Mouse (Mus musculus) kidney, embryonic 15.5 days (tissue): Measurements from ENCODE around the gene Adamts12. TPM values are rescaled to one million over a fixed set of nuclear protein-coding genes. Genes with fewer than 3 reads are reported as not detected.

ENCODE experiments used
- ATAC-seq: fragments of 200-750 bp; cut with Nextera tagmentation; replicated peaks from 2 replicates; pipeline ENCODE4 v1.8.0; 2017; ENCODE audit warnings: moderate TSS enrichment; ENCODE audit not compliant: low FRiP score
- H3K27ac ChIP-seq: fragments of 300-500 bp; sonication (generic); 2 replicates; pipeline ENCODE4 v1.5.1; 2015; ENCODE audit warnings: mild to moderate bottlenecking, inconsistent platforms
- H3K27me3 ChIP-seq: fragments of 300-500 bp; sonication (generic); 2 replicates; pipeline ENCODE4 v1.6.1; 2015; ENCODE audit warnings: inconsistent platforms
- H3K36me3 ChIP-seq: fragments of 300-500 bp; sonication (generic); 2 replicates; pipeline ENCODE4 v1.6.1; 2015; ENCODE audit warnings: inconsistent platforms
- H3K4me1 ChIP-seq: fragments of 300-500 bp; sonication (generic); 2 replicates; pipeline ENCODE4 v1.6.1; 2015; ENCODE audit warnings: inconsistent platforms
- H3K4me2 ChIP-seq: fragments of 300-500 bp; sonication (generic); 2 replicates; pipeline ENCODE4 v1.6.1; 2015; ENCODE audit warnings: moderate library complexity, mild to moderate bottlenecking, inconsistent platforms
- H3K4me3 ChIP-seq: fragments of 300-500 bp; sonication (generic); replicated peaks from 2 replicates; pipeline ENCODE4 v1.5.1; 2015; ENCODE audit warnings: mild to moderate bottlenecking, inconsistent platforms
- H3K9ac ChIP-seq: fragments of 300-500 bp; sonication (generic); 2 replicates; pipeline ENCODE4 v1.6.1; 2015; ENCODE audit warnings: mild to moderate bottlenecking, inconsistent platforms
- H3K9me3 ChIP-seq: fragments of 300-500 bp; sonication (generic); replicated peaks from 2 replicates; pipeline ENCODE4 v1.6.1; 2016; ENCODE audit warnings: inconsistent platforms
- WGBS: fragments of 180-500 bp; shearing (Covaris S2); methylation state at CpG from one replicate; pipeline ENCODE4 v1.1.7; 2015; ENCODE audit warnings: mixed read lengths; 5-methylcytosine and 5-hydroxymethylcytosine counted together
- polyA plus RNA-seq: library from polyadenylated mRNA; unstranded; fragments of >200 nt; fragmentation: Nextera tagmentation; extraction: Ambion mirVana; gene quantifications from 2 replicates; pipeline ENCODE4 v1.2.1, GENCODE M21; 2015

Gene Adamts12
- polyA plus RNA-seq, 1 experiment from 2014 or later, result 4.0 TPM

DNA sequence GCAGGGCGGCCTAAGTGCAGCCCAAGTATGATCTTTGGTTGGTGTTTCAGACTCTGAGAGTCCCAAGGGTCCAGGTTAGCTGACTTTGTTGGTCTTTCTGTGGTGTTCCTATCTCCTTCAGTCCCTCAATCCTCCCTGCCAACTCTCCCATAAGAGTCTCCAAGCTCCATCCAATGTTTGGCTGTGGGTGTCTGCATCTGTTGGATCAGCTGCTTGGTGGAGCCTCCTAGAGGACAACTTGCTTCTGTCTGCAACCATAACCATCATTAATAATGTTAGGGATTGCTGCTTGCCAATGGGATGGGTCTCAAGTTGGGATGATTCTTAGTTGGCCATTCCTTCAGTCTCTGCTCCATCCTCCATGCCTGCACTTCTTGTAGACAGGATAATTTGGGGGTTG is 181.8 kb downstream of the Adamts12 start:
- no peaks in the 10 kb centered on the region for H3K36me3 ChIP-seq
- WGBS, result 89% methylated on average over 1 of the region's 1 CpGs
- H3K4me2 ChIP-seq, result no peak overlapping the region
- H3K4me1 ChIP-seq, result no peaks in the 10 kb centered on the region
- H3K9me3 ChIP-seq, result no peaks in the 10 kb centered on the region
- no peaks in the 10 kb centered on the region for H3K27me3 ChIP-seq
- no peak overlapping the region for H3K4me3 ChIP-seq
- no peak for ATAC-seq
- H3K27ac ChIP-seq, result no peak overlapping the region
- no peak overlapping the region for H3K9ac ChIP-seq

DNA sequence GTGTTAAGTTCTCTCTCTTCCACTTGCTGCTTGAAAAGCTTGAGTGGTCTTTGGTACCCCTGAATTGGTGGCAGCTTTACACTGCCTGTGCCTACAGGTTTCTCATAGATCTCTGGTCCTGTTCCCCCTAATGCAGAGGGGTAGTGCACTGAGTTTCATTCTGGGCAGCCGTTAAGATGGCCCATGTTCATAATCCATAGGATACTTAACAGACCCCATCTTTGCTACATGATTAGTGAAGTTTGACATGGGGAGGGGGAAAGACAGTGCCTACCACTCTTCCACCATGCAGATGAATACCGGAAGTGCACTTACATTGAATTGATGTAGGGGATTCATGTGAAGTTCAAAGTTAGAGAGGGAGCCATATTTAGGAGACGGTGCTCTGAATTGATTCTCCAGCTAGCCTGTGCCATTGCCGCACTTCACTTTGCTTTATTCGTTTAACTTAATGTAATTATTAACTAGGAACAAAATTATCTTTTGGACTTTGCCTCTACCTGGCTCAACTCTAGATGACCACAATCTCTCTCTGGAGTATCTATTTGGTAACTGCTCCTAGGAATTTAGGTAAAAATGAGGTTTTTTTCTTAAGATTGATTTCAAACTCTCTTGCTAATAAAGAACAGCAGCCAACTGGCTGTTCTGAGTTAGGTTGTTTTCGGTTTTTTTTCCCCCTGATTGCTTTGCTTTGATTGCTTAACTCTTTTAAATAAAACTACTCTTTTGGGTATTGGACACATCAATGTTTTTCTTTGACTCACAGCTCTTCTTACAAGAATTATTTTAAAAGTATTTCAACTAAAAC is 214.9 kb downstream of the Adamts12 start:
- ATAC-seq, result no peak
- H3K27ac ChIP-seq, result no peak overlapping the region
- H3K27me3 ChIP-seq, result no peaks in the 10 kb centered on the region
- H3K36me3 ChIP-seq, result no peaks in the 10 kb centered on the region
- no peak overlapping the region for H3K4me2 ChIP-seq
- H3K4me1 ChIP-seq, result 0 out of 2 replicates have a peak, but pooled peaks cover 6% of the 10 kb centered on the region
- H3K9me3 ChIP-seq, result no peaks in the 10 kb centered on the region
- no peak overlapping the region for H3K9ac ChIP-seq
- 78% methylated on average over 6 of the region's 6 CpGs for WGBS
- no peak overlapping the region for H3K4me3 ChIP-seq

DNA sequence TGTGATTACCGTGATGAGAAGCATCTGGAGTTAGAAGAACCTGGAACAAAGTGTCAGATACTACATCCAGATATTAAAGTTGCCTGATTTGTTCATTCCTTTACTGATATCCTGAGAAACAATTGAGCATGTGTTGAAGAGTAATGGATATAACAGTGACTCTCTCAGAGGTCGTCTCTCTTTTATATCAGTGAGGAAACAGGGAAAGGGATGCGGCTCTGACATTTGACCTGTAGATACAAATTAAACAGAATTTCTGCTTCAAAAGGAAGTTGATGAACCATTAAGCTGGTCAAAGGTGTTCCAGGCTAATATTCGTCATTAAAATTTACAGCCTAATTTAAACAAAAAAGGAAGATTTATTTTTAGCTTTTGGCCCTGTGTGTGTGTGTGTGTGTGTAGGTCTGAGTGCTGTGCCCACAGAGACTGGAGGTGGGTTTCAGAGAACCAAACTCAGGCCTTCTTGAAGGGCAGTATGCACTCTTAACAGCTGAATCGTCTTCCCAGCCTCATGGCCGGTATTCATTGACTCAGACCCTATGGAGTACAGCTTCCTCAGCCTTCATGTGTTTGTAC is 216.2 kb downstream of the Adamts12 start:
- H3K27me3 ChIP-seq, result no peaks in the 10 kb centered on the region
- WGBS, result 13% methylated on average over 6 of the region's 6 CpGs
- H3K4me2 ChIP-seq, result no peak overlapping the region
- ATAC-seq, result peak; percentile 80
- no peaks in the 10 kb centered on the region for H3K9me3 ChIP-seq
- H3K4me1 ChIP-seq, result 0 out of 2 replicates have a peak, but pooled peaks cover 6% of the 10 kb centered on the region
- H3K4me3 ChIP-seq, result no peak overlapping the region
- no peaks in the 10 kb centered on the region for H3K36me3 ChIP-seq
- H3K27ac ChIP-seq, result peak overlapping the region; percentile 10
- no peak overlapping the region for H3K9ac ChIP-seq

DNA sequence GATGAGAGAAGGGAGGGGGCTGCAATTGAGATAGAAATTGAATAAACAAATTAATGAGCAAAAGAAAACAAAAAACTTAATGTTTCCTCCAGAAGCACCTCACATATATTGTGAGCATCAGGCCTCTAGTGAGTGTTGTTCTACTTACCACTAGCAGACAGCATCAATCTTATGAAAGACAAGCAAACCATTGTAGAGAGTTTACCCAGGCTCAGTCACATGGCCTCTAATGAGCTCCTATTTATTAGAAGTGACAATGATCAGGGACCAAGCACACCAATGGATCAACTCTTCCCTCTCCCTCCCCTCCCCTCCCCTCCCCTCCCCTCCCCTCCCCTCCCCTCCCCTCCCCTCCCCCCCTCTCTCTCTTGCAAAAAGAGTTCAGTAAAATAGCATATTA is 218.6 kb downstream of the Adamts12 start:
- no peaks in the 10 kb centered on the region for H3K9me3 ChIP-seq
- H3K4me3 ChIP-seq, result no peak overlapping the region

DNA sequence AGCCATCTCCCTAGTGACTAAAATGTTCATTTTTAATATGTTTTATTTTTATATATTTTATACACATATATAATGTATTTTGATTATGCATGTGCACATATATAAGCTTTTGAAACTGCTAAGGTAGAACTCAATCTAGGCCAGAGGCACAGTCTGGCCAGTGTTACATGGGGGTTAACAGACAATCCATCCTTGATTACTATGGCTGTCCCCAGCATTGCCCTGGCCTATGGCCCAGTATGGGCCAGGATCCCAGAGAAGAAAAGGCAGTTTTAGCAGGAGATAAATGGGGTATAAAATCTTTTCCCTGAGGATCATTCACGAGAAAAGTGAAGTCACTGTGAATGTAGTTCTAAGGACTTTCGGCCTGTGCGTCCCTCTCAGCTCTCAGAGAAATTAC is 223.2 kb downstream of the Adamts12 start:
- Histone ChIP-seq H3K9me3 (no peaks in the 10 kb centered on the region), H3K4me1 (no peaks in the 10 kb centered on the region), H3K27me3 (no peaks in the 10 kb centered on the region), H3K4me3 (no peak overlapping the region), H3K9ac (no peak overlapping the region), H3K27ac (no peak overlapping the region), H3K36me3 (peaks cover 4% of the 10 kb centered on the region; the same call in 1 of the 2 replicates), H3K4me2 (no peak overlapping the region)
- no peak for ATAC-seq
- whole genome bisulfite sequencing, result 73% methylated on average over 3 of the region's 3 CpGs

More for the DNA sequence above, 218.6 kb downstream of the Adamts12 start:
- Histone ChIP-seq H3K27me3 (no peaks in the 10 kb centered on the region), H3K36me3 (peaks cover 4% of the 10 kb centered on the region; the same call in 1 of the 2 replicates), H3K27ac (no peak overlapping the region), H3K4me1 (0 out of 2 replicates have a peak, but pooled peaks cover 6% of the 10 kb centered on the region), H3K9ac (no peak overlapping the region), H3K4me2 (no peak overlapping the region)
- ATAC-seq, result no peak

DNA sequence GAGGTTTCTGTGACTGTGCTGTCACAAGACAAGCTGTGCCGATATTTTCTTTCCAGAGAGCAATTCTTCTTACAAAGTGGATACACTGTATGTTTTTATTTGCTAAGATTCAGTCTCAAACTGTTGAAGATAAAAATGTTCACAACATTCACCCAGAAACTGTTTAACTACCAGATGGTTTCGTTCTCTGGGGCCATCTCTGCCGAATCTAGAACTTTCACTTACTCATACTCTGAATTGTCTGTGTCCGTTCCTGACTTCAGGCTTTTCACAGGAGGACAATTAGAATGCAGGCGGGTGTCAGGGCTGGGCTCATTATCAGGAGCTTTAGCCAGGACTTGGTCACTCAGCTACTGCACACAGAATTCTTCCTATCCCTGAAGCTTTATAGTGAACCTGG is 227.7 kb downstream of the Adamts12 start:
- Histone ChIP-seq H3K9ac (no peak overlapping the region), H3K4me1 (no peaks in the 10 kb centered on the region), H3K4me3 (no peak overlapping the region), H3K4me2 (no peak overlapping the region), H3K36me3 (no peaks in the 10 kb centered on the region), H3K27me3 (no peaks in the 10 kb centered on the region), H3K27ac (no peak overlapping the region), H3K9me3 (no peaks in the 10 kb centered on the region)
- no peak for ATAC-seq
- 88% methylated on average over 5 of the region's 5 CpGs for WGBS

DNA sequence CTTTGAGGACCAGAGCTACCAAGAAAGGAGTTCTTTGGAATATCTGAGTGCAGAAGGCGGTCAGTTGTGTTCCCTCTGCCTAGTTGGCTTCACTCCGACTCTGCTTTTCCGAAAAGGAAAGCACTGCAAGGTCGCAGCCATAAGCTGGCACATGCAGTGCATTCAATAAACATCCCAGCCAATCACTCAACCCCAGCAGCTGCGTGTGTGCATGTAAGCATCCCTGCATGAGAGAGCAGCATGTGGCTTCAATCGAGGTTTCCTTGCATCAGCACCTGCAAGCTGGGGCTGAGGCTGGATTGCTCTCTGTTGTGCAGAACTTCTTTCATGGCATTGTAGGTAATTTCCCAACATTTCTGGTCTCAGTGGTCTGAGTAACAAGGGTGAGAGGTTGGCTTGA is 230.4 kb downstream of the Adamts12 start:
- no peak for ATAC-seq
- Histone ChIP-seq H3K4me2 (no peak overlapping the region), H3K4me1 (no peaks in the 10 kb centered on the region), H3K27ac (no peak overlapping the region), H3K36me3 (no peaks in the 10 kb centered on the region), H3K27me3 (no peaks in the 10 kb centered on the region), H3K9me3 (no peaks in the 10 kb centered on the region), H3K9ac (no peak overlapping the region), H3K4me3 (no peak overlapping the region)
- WGBS, result 62% methylated on average over 6 of the region's 6 CpGs

DNA sequence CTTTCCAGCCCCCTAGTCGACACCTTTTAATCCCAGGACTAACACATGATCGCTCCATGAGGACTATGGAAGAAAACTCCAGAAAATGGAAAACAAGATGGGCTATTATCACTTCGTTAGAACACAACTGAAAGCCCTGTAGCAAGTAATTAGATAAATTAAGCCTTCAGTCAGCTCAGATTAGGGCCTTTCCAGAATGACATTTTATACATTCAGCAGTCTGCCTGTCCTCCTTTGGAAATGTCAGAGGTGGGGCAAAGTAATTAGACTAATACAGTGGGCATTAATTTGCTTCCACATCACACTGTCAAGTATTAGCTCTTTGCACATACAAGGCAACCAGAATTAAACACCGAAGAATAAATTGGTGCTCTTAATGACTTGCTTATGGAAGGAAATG is 233.4 kb downstream of the Adamts12 start:
- H3K4me2 ChIP-seq, result no peak overlapping the region
- ATAC-seq, result no peak
- 87% methylated on average over 4 of the region's 4 CpGs for WGBS

DNA sequence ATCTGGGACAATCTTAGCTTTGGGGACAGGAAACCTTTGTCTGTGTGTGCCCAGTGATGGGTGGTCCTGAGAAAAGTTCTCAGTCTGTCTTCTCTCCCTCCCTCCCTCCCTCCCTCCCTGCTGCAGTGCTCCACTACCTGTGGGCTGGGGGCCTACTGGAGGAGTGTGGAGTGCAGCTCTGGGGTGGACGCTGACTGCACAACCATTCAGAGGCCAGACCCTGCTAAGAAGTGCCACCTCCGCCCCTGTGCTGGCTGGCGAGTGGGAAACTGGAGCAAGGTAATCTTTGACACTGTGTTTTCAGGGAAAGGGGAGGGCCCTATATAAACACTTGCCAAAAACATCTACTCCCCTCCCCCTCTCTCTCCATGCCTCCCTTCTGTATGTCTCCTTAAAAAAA is 252.5 kb downstream of the Adamts12 start:
- ATAC-seq, result peak; percentile 83
- Histone ChIP-seq H3K27ac (no peak overlapping the region), H3K9ac (no peak overlapping the region)

More for the DNA sequence above, 233.4 kb downstream of the Adamts12 start:
- no peaks in the 10 kb centered on the region for H3K9me3 ChIP-seq
- no peaks in the 10 kb centered on the region for H3K27me3 ChIP-seq
- no peaks in the 10 kb centered on the region for H3K4me1 ChIP-seq
- H3K4me3 ChIP-seq, result no peak overlapping the region
- no peak overlapping the region for H3K9ac ChIP-seq
- no peaks in the 10 kb centered on the region for H3K36me3 ChIP-seq
- no peak overlapping the region for H3K27ac ChIP-seq

DNA sequence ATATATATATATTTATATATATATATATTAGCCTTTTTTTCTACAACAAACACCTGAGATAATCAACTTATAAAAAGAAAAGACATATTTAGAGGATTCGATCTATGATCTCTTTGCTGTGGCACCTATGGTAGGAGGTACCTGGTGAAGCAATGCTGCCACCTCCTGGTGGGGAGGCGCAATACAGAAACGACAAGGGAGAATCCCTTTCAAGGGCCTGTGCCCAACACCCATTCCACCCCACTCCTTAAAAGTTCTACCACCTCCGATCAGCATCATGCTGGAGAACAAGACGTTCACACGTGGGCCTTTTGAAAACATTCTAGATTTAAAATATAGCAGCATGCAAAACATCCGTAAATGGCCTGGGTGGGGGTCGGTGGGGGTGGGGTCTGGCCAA is 255.9 kb downstream of the Adamts12 start:
- peak; percentile 46; the same call in 1 of the 2 replicates for ATAC-seq
- no peak overlapping the region for H3K4me3 ChIP-seq
- H3K9ac ChIP-seq, result no peak overlapping the region
- 0 out of 2 replicates have a peak, but pooled peaks cover 2% of the 10 kb centered on the region for H3K4me1 ChIP-seq
- no peak overlapping the region for H3K4me2 ChIP-seq
- no peaks in the 10 kb centered on the region for H3K27me3 ChIP-seq
- H3K9me3 ChIP-seq, result no peaks in the 10 kb centered on the region
- 30% methylated on average over 8 of the region's 8 CpGs for WGBS
- no peaks in the 10 kb centered on the region for H3K36me3 ChIP-seq
- H3K27ac ChIP-seq, result no peak overlapping the region

More for the DNA sequence above, 252.5 kb downstream of the Adamts12 start:
- H3K27me3 ChIP-seq, result no peaks in the 10 kb centered on the region
- no peak overlapping the region for H3K4me2 ChIP-seq
- H3K4me1 ChIP-seq, result 0 out of 2 replicates have a peak, but pooled peaks cover 2% of the 10 kb centered on the region
- no peaks in the 10 kb centered on the region for H3K9me3 ChIP-seq
- 33% methylated on average over 3 of the region's 3 CpGs for WGBS
- no peaks in the 10 kb centered on the region for H3K36me3 ChIP-seq
- H3K4me3 ChIP-seq, result no peak overlapping the region

DNA sequence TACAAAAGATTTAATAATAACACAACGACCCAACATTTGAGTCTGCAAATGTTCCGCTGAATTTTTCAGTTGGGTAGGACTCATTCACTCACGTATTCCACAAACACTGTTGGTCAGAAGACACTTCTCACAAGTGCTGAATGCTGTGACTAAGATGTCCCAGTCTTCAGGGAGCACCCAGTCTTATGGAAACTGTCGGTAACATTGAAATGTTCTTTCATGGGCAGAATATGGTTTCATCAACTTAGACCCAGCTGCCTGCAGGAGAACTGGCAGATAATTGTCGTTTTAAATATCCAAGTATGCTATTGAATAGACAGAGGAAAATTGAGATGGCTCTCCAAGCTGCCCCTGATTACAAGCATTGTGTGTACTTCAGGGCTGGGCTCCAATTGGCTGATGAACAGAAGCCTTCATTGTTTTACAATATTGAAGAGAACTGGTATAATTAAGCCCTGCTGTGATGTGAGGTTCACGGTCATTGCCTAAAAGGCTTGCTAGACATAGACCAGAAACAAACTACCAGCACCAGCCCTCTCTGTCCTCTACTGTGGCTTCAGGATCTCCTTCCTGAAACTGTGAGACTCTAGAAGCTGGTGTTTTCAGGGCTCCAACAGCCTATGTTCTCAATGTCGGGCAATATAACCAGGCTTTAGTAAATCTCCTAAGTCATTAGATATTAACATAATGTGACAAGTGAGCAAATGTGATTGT is 275.0 kb downstream of the Adamts12 start:
- H3K4me3 ChIP-seq, result no peak overlapping the region
- H3K27ac ChIP-seq, result no peak overlapping the region
- 89% methylated on average over 7 of the region's 7 CpGs for whole genome bisulfite sequencing
- H3K4me1 ChIP-seq, result no peaks in the 10 kb centered on the region
- H3K9me3 ChIP-seq, result no peaks in the 10 kb centered on the region
- no peak overlapping the region for H3K9ac ChIP-seq
- no peak overlapping the region for H3K4me2 ChIP-seq
- ATAC-seq, result no peak
- 0 out of 2 replicates have a peak, but pooled peaks cover 3% of the 10 kb centered on the region for H3K36me3 ChIP-seq
- no peaks in the 10 kb centered on the region for H3K27me3 ChIP-seq

DNA sequence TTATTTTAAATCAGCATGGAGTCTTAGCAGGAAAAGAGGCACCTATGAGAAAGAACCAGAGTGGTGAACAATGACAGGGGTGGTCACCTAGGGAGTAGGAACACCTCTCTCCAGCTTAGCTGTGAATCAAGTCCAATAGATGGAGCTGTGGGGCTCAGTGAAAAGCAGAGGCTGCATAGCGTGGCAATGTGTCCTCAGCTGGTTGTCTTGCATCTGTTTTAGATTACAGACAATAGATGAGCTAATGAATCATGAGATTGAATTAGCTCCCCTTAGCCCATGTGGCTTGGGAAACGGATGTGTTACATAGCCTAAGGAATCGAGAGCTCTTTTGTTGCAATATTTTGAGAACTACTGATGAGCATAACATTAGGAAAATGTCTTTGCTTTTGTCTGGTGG is 291.3 kb downstream of the Adamts12 start:
- no peaks in the 10 kb centered on the region for H3K9me3 ChIP-seq
- H3K27ac ChIP-seq, result no peak overlapping the region
- no peaks in the 10 kb centered on the region for H3K4me1 ChIP-seq
- H3K36me3 ChIP-seq, result no peaks in the 10 kb centered on the region
- ATAC-seq, result no peak
- no peaks in the 10 kb centered on the region for H3K27me3 ChIP-seq
- 75% methylated on average over 3 of the region's 3 CpGs for WGBS
- H3K9ac ChIP-seq, result no peak overlapping the region
- H3K4me3 ChIP-seq, result no peak overlapping the region
- H3K4me2 ChIP-seq, result no peak overlapping the region
